25 mouse cellular contexts compared by ENCODE assay signal in the genomic region with DNA sequence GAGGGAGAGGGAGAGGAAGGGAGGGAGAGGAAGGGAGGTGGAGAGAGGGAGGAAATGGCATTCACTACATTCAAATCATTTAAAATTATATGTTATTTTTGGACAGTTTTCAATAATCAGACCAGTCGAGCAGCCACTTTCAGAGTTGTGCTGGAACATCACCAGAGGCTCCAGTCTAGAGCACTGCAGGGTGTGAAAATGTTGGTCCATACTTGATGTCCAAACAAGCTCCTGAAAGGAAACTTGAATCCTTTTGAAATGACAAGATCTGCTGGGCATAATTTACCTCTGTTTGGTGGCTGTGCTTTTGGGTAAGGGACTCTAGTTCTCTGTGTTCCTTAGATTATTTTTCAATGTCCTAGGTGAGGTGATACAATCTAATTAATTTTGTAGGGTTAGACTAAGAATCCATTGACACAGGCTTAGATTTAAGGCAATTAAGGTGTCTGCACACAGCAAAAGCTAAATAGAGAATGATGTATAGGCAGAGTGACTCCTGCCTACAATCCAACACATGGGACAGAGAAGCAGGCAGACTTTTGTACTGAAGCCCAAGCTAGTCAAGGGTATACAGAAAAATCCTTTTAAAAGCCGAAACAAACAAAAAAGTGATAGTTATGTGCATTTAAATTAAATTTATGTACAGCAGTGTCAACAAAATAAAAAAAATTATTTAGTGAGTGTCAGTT.
DNase-seq lines count a peak whose midpoint lies in the region; ATAC-seq and TF ChIP-seq lines count a peak whose summit lies in the region.
"Had no signal": no experiment of that assay in that cellular context is flagged by ENCODE, and none has a peak within 500 bp of the region (broad histone marks: within the 10 kb centered on the region; RNA-seq: fewer than 3 reads in every experiment).

No protein-coding gene starts in this region.

- ATAC-seq in embryonic facial prominence, embryonic 14.5 days (ENCODE audit: low read depth) = no peak
- peak; percentile 61; the same call in 1 of the 2 replicates for ATAC-seq in kidney, embryonic 16.5 days (ENCODE audit: low FRiP score, low TSS enrichment)
- 0 out of 2 replicates have a peak, but pooled peaks have one; percentile 31 for ATAC-seq in lung, embryonic 16.5 days (ENCODE audit: low read depth)
- ATAC-seq: activated CD4-positive, CD25-positive, alpha-beta regulatory T cell, adult 4 months; forebrain, embryonic 13.5 days; forebrain, embryonic 16.5 days had no signal

- H3K4me1 ChIP-seq in embryonic facial prominence, embryonic 14.5 days (ENCODE audit: control insufficient read depth, insufficient read depth, low read length) = no peaks in the 10 kb centered on the region
- H3K4me1 ChIP-seq in embryonic facial prominence, embryonic 10.5 days = no peaks in the 10 kb centered on the region
- H3K4me1 ChIP-seq in kidney, embryonic 16.5 days (ENCODE audit: insufficient read depth, low read length) = no peaks in the 10 kb centered on the region
- no peaks in the 10 kb centered on the region for H3K4me1 ChIP-seq in lung, embryonic 16.5 days (replicated peaks; ENCODE audit: control insufficient read depth, insufficient read depth, low read length)
- no peaks in the 10 kb centered on the region for H3K4me1 ChIP-seq in embryonic fibroblast, embryonic 13.5 days (ENCODE audit: control insufficient read depth, insufficient read depth, low read length)
- H3K4me1 ChIP-seq: embryonic facial prominence, embryonic 12.5 days; forebrain, embryonic 10.5 days; forebrain, embryonic 13.5 days; heart, embryonic 10.5 days; heart, embryonic 13.5 days had no signal

- no peak overlapping the region for H3K4me3 ChIP-seq in embryonic facial prominence, embryonic 14.5 days (ENCODE audit: low read depth, low read length)
- H3K4me3 ChIP-seq in embryonic facial prominence, embryonic 10.5 days = no peak overlapping the region
- H3K4me3 ChIP-seq in kidney, embryonic 16.5 days (ENCODE audit: low read length) = no peak overlapping the region
- H3K4me3 ChIP-seq in lung, embryonic 16.5 days (ENCODE audit: low read length) = no peak overlapping the region
- no peak overlapping the region for H3K4me3 ChIP-seq in embryonic fibroblast, embryonic 13.5 days (ENCODE audit: insufficient read depth, low read length)
- H3K4me3 ChIP-seq: embryonic facial prominence, embryonic 12.5 days; forebrain, embryonic 10.5 days; forebrain, embryonic 13.5 days; heart, adult 2 months; heart, embryonic 10.5 days; heart, embryonic 13.5 days had no signal

- H3K9ac ChIP-seq in embryonic facial prominence, embryonic 14.5 days (ENCODE audit: low read depth, low read length) = no peak overlapping the region
- H3K9ac ChIP-seq in kidney, embryonic 16.5 days (replicated peaks; ENCODE audit: low read length) = no peak overlapping the region
- no peak overlapping the region for H3K9ac ChIP-seq in lung, embryonic 16.5 days (ENCODE audit: low read length)
- H3K9ac ChIP-seq: embryonic facial prominence, embryonic 12.5 days; forebrain, embryonic 13.5 days; heart, embryonic 13.5 days; hindbrain, embryonic 14.5 days had no signal

- peak; percentile 13 for DNase-seq in embryonic facial prominence, embryonic 14.5 days (ENCODE audit: low spot score)
- no peak for DNase-seq in embryonic facial prominence, embryonic 10.5 days (ENCODE audit: low spot score)
- no peak for DNase-seq in kidney, adult 8-10 months
- no peak for DNase-seq in lung, postnatal 25 days (ENCODE audit: low spot score)
- DNase-seq: adrenal gland, adult 8-10 months; adrenal gland, postnatal 25 days; cerebellum, adult 11-12 months; cerebellum, adult 9-10 months; cerebellum, postnatal 14 days; gastrocnemius, postnatal 10 days; gastrocnemius, postnatal 36 days; heart, adult 2 months; heart, postnatal 14 days; heart, postnatal 4 days had no signal

- H3K36me3 ChIP-seq in embryonic facial prominence, embryonic 14.5 days (ENCODE audit: control insufficient read depth, insufficient read depth, low read length) = no peaks in the 10 kb centered on the region
- H3K36me3 ChIP-seq in embryonic facial prominence, embryonic 10.5 days (replicated peaks) = no peaks in the 10 kb centered on the region
- H3K36me3 ChIP-seq in kidney, embryonic 16.5 days (ENCODE audit: insufficient read depth, low read length) = no peaks in the 10 kb centered on the region
- H3K36me3 ChIP-seq in lung, embryonic 16.5 days (ENCODE audit: control insufficient read depth, insufficient read depth, low read length) = no peaks in the 10 kb centered on the region
- H3K36me3 ChIP-seq: embryonic facial prominence, embryonic 12.5 days; forebrain, embryonic 10.5 days; heart, embryonic 10.5 days; heart, embryonic 13.5 days had no signal

- no peaks in the 10 kb centered on the region for H3K9me3 ChIP-seq in embryonic facial prominence, embryonic 14.5 days (ENCODE audit: control insufficient read depth, low read length)
- no peaks in the 10 kb centered on the region for H3K9me3 ChIP-seq in embryonic facial prominence, embryonic 10.5 days
- H3K9me3 ChIP-seq in kidney, embryonic 16.5 days (ENCODE audit: low read length) = no peaks in the 10 kb centered on the region
- no peaks in the 10 kb centered on the region for H3K9me3 ChIP-seq in lung, embryonic 16.5 days (ENCODE audit: control insufficient read depth, low read length)
- H3K9me3 ChIP-seq: embryonic facial prominence, embryonic 12.5 days; forebrain, embryonic 10.5 days; forebrain, embryonic 13.5 days; heart, embryonic 10.5 days; heart, embryonic 13.5 days had no signal

- no peak overlapping the region for H3K4me2 ChIP-seq in embryonic facial prominence, embryonic 14.5 days (ENCODE audit: low read depth, low read length)
- no peak overlapping the region for H3K4me2 ChIP-seq in kidney, embryonic 16.5 days (replicated peaks; ENCODE audit: low read depth, low read length)
- no peak overlapping the region for H3K4me2 ChIP-seq in lung, embryonic 16.5 days (ENCODE audit: low read depth, low read length)
- H3K4me2 ChIP-seq: embryonic facial prominence, embryonic 12.5 days; forebrain, embryonic 13.5 days; heart, embryonic 13.5 days; hindbrain, embryonic 14.5 days had no signal

- TF ChIP-seq CTCF in embryonic fibroblast, embryonic 13.5 days (IDR thresholded peaks at IDR 0.05; ENCODE audit: borderline replicate concordance, insufficient read depth, low read length) = no peak

- no peak overlapping the region for H3K27ac ChIP-seq in embryonic facial prominence, embryonic 14.5 days (replicated peaks; ENCODE audit: low read depth, low read length)
- no peak overlapping the region for H3K27ac ChIP-seq in embryonic facial prominence, embryonic 10.5 days (replicated peaks)
- H3K27ac ChIP-seq in kidney, embryonic 16.5 days (ENCODE audit: low read length) = no peak overlapping the region
- no peak overlapping the region for H3K27ac ChIP-seq in lung, embryonic 16.5 days (ENCODE audit: low read length)
- H3K27ac ChIP-seq in embryonic fibroblast, embryonic 13.5 days (ENCODE audit: insufficient read depth, low read length) = 0 out of 2 replicates have a peak overlapping the region, but pooled peaks have one; percentile 26
- H3K27ac ChIP-seq: embryonic facial prominence, embryonic 12.5 days; forebrain, embryonic 10.5 days; forebrain, embryonic 13.5 days; heart, adult 2 months; heart, embryonic 10.5 days; heart, embryonic 13.5 days; hindbrain, embryonic 14.5 days had no signal

- 56% methylated on average over 2 of the region's 2 CpGs for WGBS in embryonic facial prominence, embryonic 14.5 days
- 71% methylated on average over 2 of the region's 2 CpGs for WGBS in embryonic facial prominence, embryonic 10.5 days
- WGBS in kidney, embryonic 16.5 days = 36% methylated on average over 2 of the region's 2 CpGs
- WGBS in lung, embryonic 16.5 days = 42% methylated on average over 2 of the region's 2 CpGs

- H3K27me3 ChIP-seq in embryonic facial prominence, embryonic 14.5 days (replicated peaks; ENCODE audit: control insufficient read depth, insufficient read depth, low read length) = no peaks in the 10 kb centered on the region
- H3K27me3 ChIP-seq in embryonic facial prominence, embryonic 10.5 days (replicated peaks; ENCODE audit: low read depth, poor library complexity, severe bottlenecking) = no peaks in the 10 kb centered on the region
- H3K27me3 ChIP-seq in kidney, embryonic 16.5 days (ENCODE audit: insufficient read depth, low read length) = no peaks in the 10 kb centered on the region
- no peaks in the 10 kb centered on the region for H3K27me3 ChIP-seq in lung, embryonic 16.5 days (ENCODE audit: control insufficient read depth, insufficient read depth, low read depth, low read length)
- H3K27me3 ChIP-seq: embryonic facial prominence, embryonic 12.5 days; forebrain, embryonic 13.5 days; heart, embryonic 13.5 days had no signal

- no peak for TF ChIP-seq POLR2A in embryonic fibroblast, embryonic 13.5 days (IDR thresholded peaks at IDR 0.05; ENCODE audit: low read depth, low read length)
